ENCODE assay signal across 7 mouse cellular contexts in the genomic region with DNA sequence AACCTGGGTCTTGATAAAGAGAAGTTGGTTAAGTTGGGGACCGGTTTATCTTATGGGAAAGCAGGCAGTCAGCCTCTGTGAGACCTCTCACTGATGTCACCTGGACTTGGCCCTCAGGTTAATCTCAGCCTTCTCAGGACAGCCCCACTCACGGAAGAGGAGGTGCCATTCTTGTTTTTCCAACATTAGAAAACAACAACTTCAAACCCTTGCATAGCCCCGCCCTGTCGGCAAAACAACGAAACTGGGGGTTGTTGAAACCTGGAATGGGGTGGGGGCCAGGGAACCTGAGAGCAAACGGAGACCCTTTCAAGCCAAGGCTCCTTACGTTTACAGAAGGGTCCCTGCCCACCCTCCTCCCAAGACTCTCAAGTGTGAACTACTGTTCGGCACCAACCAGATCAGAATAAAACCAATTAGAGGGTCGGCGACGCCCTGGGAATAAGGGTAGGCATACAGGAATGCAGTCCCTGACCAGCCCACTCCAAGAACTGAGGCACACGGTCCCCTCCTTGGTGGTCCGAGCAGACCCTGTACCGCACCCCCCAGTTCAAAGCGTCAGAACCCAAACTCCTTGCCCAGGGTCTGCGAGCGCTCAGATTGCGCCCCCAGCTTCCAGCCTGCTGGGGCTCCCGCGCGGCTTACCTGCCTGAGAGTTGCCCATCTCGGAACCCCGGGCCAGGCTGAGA. TPM values are rescaled to one million over a fixed set of nuclear protein-coding genes. Genes with fewer than 3 reads are reported as not detected.
DNase-seq lines count a peak whose midpoint lies in the region; ATAC-seq lines count a peak whose summit lies in the region.

No protein-coding gene starts in this region.

- WGBS in hindbrain, embryonic 14.5 days: 1% methylated on average over 23 of the region's 23 CpGs
- 4% methylated on average over 23 of the region's 23 CpGs for WGBS in liver, embryonic 12.5 days (ENCODE audit: insufficient replicate concordance)
- 2% methylated on average over 23 of the region's 23 CpGs for WGBS in stomach, embryonic 15.5 days

- ATAC-seq in hindbrain, embryonic 14.5 days (ENCODE audit: low FRiP score): no peak
- ATAC-seq in liver, embryonic 12.5 days: no peak
- no peak for ATAC-seq in stomach, embryonic 15.5 days (ENCODE audit: insufficient read depth, low FRiP score, low read depth)

- peaks cover 7% of the 10 kb centered on the region; the same call in 1 of the 2 replicates for H3K4me1 ChIP-seq in hindbrain, embryonic 14.5 days (replicated peaks; ENCODE audit: control insufficient read depth, insufficient read depth, low read length)
- H3K4me1 ChIP-seq in liver, embryonic 12.5 days: peaks cover 47% of the 10 kb centered on the region
- H3K4me1 ChIP-seq in stomach, embryonic 15.5 days: peaks cover 19% of the 10 kb centered on the region

- H3K27me3 ChIP-seq in hindbrain, embryonic 14.5 days (ENCODE audit: control insufficient read depth, insufficient read depth, low read length): peaks cover 52% of the 10 kb centered on the region
- H3K27me3 ChIP-seq in liver, embryonic 12.5 days (replicated peaks): peaks cover 82% of the 10 kb centered on the region
- H3K27me3 ChIP-seq in stomach, embryonic 15.5 days (replicated peaks): 0 out of 2 replicates have a peak, but pooled peaks cover 16% of the 10 kb centered on the region

- peak overlapping the region; percentile 99 for H3K4me2 ChIP-seq in hindbrain, embryonic 14.5 days (replicated peaks)
- H3K4me2 ChIP-seq in liver, embryonic 12.5 days: peak overlapping the region; percentile 98
- peak overlapping the region; percentile 97 for H3K4me2 ChIP-seq in stomach, embryonic 15.5 days

- peak overlapping the region; percentile 64 for H3K4me3 ChIP-seq in hindbrain, embryonic 14.5 days (replicated peaks; ENCODE audit: low read length)
- H3K4me3 ChIP-seq in liver, embryonic 12.5 days: peak overlapping the region; percentile 68
- peak overlapping the region; percentile 66 for H3K4me3 ChIP-seq in stomach, embryonic 15.5 days (replicated peaks)

- H3K27ac ChIP-seq in hindbrain, embryonic 14.5 days: no peak overlapping the region
- no peak overlapping the region for H3K27ac ChIP-seq in liver, embryonic 12.5 days
- H3K27ac ChIP-seq in stomach, embryonic 15.5 days: peak overlapping the region; percentile 97

- DNase-seq in thymus, postnatal 4 days: peak; percentile 64
- no peak for DNase-seq in thymus, postnatal 25 days
- no peak for DNase-seq in hindbrain, embryonic 14.5 days (ENCODE audit: low spot score)
- no peak for DNase-seq in layer of hippocampus, adult 11-12 months (ENCODE audit: low spot score)
- no peak for DNase-seq in urinary bladder, postnatal 14 days (ENCODE audit: low spot score)

- H3K36me3 ChIP-seq in hindbrain, embryonic 14.5 days (replicated peaks; ENCODE audit: control insufficient read depth, insufficient read depth): no peaks in the 10 kb centered on the region
- H3K36me3 ChIP-seq in liver, embryonic 12.5 days: no peaks in the 10 kb centered on the region
- no peaks in the 10 kb centered on the region for H3K36me3 ChIP-seq in stomach, embryonic 15.5 days

- H3K9ac ChIP-seq in hindbrain, embryonic 14.5 days: peak overlapping the region; percentile 55
- peak overlapping the region; percentile 45 for H3K9ac ChIP-seq in liver, embryonic 12.5 days
- H3K9ac ChIP-seq in stomach, embryonic 15.5 days: peak overlapping the region; percentile 49

- H3K9me3 ChIP-seq in hindbrain, embryonic 14.5 days (ENCODE audit: control insufficient read depth, low read length): no peaks in the 10 kb centered on the region
- H3K9me3 ChIP-seq in liver, embryonic 12.5 days (replicated peaks): no peaks in the 10 kb centered on the region
- no peaks in the 10 kb centered on the region for H3K9me3 ChIP-seq in stomach, embryonic 15.5 days

RNA-seq across cellular contexts. Expression of gene Erbb3, which starts 0.5 kb away (rescaled TPM):
- 1.5 and 1.8 TPM in 2 replicates for polyA plus RNA-seq in hindbrain, embryonic 14.5 days (2014; fragmentation: Nextera tagmentation; extraction: Ambion mirVana)
- polyA plus RNA-seq in liver, embryonic 12.5 days (2016; fragmentation: Nextera tagmentation; extraction: Ambion mirVana): 1.8 TPM in 2 replicates
- polyA plus RNA-seq in stomach, embryonic 15.5 days (2015; fragmentation: Nextera tagmentation; extraction: Ambion mirVana): 24.0 and 27.6 TPM in 2 replicates

RNA-seq across cellular contexts. Expression of gene Pa2g4, which starts 23.1 kb away (rescaled TPM):
- 129 and 149 TPM in 2 replicates for polyA plus RNA-seq in hindbrain, embryonic 14.5 days (2014; fragmentation: Nextera tagmentation; extraction: Ambion mirVana)
- 233 and 242 TPM in 2 replicates for polyA plus RNA-seq in liver, embryonic 12.5 days (2016; fragmentation: Nextera tagmentation; extraction: Ambion mirVana)
- polyA plus RNA-seq in stomach, embryonic 15.5 days (2015; fragmentation: Nextera tagmentation; extraction: Ambion mirVana): 213 and 215 TPM in 2 replicates

RNA-seq across cellular contexts. Expression of gene Rps26, which starts 37.6 kb away (rescaled TPM):
- polyA plus RNA-seq in hindbrain, embryonic 14.5 days (2014; fragmentation: Nextera tagmentation; extraction: Ambion mirVana): 450 and 573 TPM in 2 replicates
- 555 and 561 TPM in 2 replicates for polyA plus RNA-seq in liver, embryonic 12.5 days (2016; fragmentation: Nextera tagmentation; extraction: Ambion mirVana)
- 674 and 714 TPM in 2 replicates for polyA plus RNA-seq in stomach, embryonic 15.5 days (2015; fragmentation: Nextera tagmentation; extraction: Ambion mirVana)

RNA-seq across cellular contexts. Expression of gene Rpl41, which starts 39.8 kb away (rescaled TPM):
- polyA plus RNA-seq in hindbrain, embryonic 14.5 days (2014; fragmentation: Nextera tagmentation; extraction: Ambion mirVana): 2,254 and 2,846 TPM in 2 replicates
- 2,924 and 3,037 TPM in 2 replicates for polyA plus RNA-seq in liver, embryonic 12.5 days (2016; fragmentation: Nextera tagmentation; extraction: Ambion mirVana)
- polyA plus RNA-seq in stomach, embryonic 15.5 days (2015; fragmentation: Nextera tagmentation; extraction: Ambion mirVana): 3,689 and 3,942 TPM in 2 replicates

RNA-seq across cellular contexts. Expression of gene Zc3h10, which starts 41.3 kb away (rescaled TPM):
- 14.5 and 16.3 TPM in 2 replicates for polyA plus RNA-seq in hindbrain, embryonic 14.5 days (2014; fragmentation: Nextera tagmentation; extraction: Ambion mirVana)
- 7.7 and 8.1 TPM in 2 replicates for polyA plus RNA-seq in liver, embryonic 12.5 days (2016; fragmentation: Nextera tagmentation; extraction: Ambion mirVana)
- 12.1 and 12.4 TPM in 2 replicates for polyA plus RNA-seq in stomach, embryonic 15.5 days (2015; fragmentation: Nextera tagmentation; extraction: Ambion mirVana)
